Mouse (Mus musculus) ES-Bruce4 (cell line): ENCODE data around the gene Tspan4. TPM values are rescaled to one million over a fixed set of nuclear protein-coding genes. Genes with fewer than 3 reads are reported as not detected.

ENCODE experiments used
- H3K27ac ChIP-seq: 2 replicates; pipeline ENCODE4 v1.5.1; 2012; ENCODE audit warnings: low read length, inconsistent platforms; ENCODE audit not compliant: insufficient read depth
- H3K27me3 ChIP-seq: 2 replicates; pipeline ENCODE4 v1.6.1; 2012; ENCODE audit warnings: mild to moderate bottlenecking, low read length, inconsistent platforms; ENCODE audit not compliant: control insufficient read depth, poor library complexity, insufficient read depth, severe bottlenecking
- H3K36me3 ChIP-seq: 2 replicates; pipeline ENCODE4 v1.6.1; 2012; ENCODE audit warnings: inconsistent platforms, mild to moderate bottlenecking, low read length, moderate library complexity; ENCODE audit not compliant: control insufficient read depth, poor library complexity, insufficient read depth, severe bottlenecking
- H3K4me1 ChIP-seq: one replicate; pipeline ENCODE4 v1.8.1; 2011; ENCODE audit warnings: low read length; ENCODE audit not compliant: control insufficient read depth, insufficient read depth
- H3K4me3 ChIP-seq: 2 replicates; pipeline ENCODE4 v1.5.1; 2011; ENCODE audit warnings: low read depth, mild to moderate bottlenecking, low read length
- H3K9ac ChIP-seq: 2 replicates; pipeline ENCODE4 v1.6.1; 2012; ENCODE audit warnings: low read depth, mild to moderate bottlenecking, inconsistent platforms; ENCODE audit not compliant: poor library complexity, severe bottlenecking
- H3K9me3 ChIP-seq: replicated peaks from 2 replicates; pipeline ENCODE4 v1.6.1; 2012; ENCODE audit warnings: mild to moderate bottlenecking, low read length, inconsistent platforms; ENCODE audit not compliant: control insufficient read depth, poor library complexity, insufficient read depth, severe bottlenecking
- CTCF ChIP-seq: IDR thresholded peaks from one replicate; pipeline ENCODE4 v1.8.1; 2011; ENCODE audit warnings: low read depth, low read length
- EP300 ChIP-seq: IDR thresholded peaks from 2 replicates; pipeline ENCODE4 v1.6.1; 2011; ENCODE audit warnings: low read depth, low read length; ENCODE audit not compliant: insufficient read depth
- POLR2A ChIP-seq: IDR thresholded peaks from one replicate; pipeline ENCODE4 v1.8.1; 2011; ENCODE audit warnings: low read length; ENCODE audit not compliant: insufficient read depth
- polyA plus RNA-seq: library from polyadenylated mRNA; stranded (reverse); fragments of >200 nt; gene quantifications from 2 replicates; pipeline ENCODE4 v1.2.4, GENCODE M21; 2011; ENCODE audit warnings: low read depth; ENCODE audit not compliant: missing spikeins, insufficient read depth, insufficient read length

Gene Tspan4
- polyA plus RNA-seq, 1 experiment = 37.4 TPM

- H3K27ac ChIP-seq = peak within 1 kb of the TSS; percentile 68
- H3K9me3 ChIP-seq = no peaks in the 10 kb centered on the region
- no peaks in the 10 kb centered on the region for H3K27me3 ChIP-seq
- H3K4me1 ChIP-seq = peaks cover 5% of the 10 kb centered on the region
- TF ChIP-seq EP300 (no peak), POLR2A (peak; percentile 41), CTCF (no peak)
- H3K36me3 ChIP-seq = peaks cover 18% of the 10 kb centered on the region
- H3K9ac ChIP-seq = peak within 1 kb of the TSS; percentile 77
- H3K4me3 ChIP-seq = peak within 1 kb of the TSS; percentile 88
Measured at GRCm38 (mm10) chr7:141467230-141468030, 7.6 kb upstream of the Tspan4 start, which contains the start of gene Cd151. Gene Cd151 (plus strand): TSS chr7:141467392.

GRCm38 (mm10) chr7:141468164-141468521, 6.9 kb upstream of the Tspan4 start:
- TF ChIP-seq CTCF (no peak), POLR2A (no peak), EP300 (no peak)
- Histone ChIP-seq H3K9ac (peak overlapping the region; percentile 77), H3K27ac (peak overlapping the region; percentile 68), H3K27me3 (no peaks in the 10 kb centered on the region), H3K9me3 (no peaks in the 10 kb centered on the region), H3K4me3 (peak overlapping the region; percentile 88), H3K4me1 (peaks cover 5% of the 10 kb centered on the region), H3K36me3 (peaks cover 22% of the 10 kb centered on the region)

- H3K27me3 ChIP-seq = no peaks in the 10 kb centered on the region
- H3K27ac ChIP-seq = peak overlapping the region; percentile 68
- H3K4me1 ChIP-seq = peaks cover 5% of the 10 kb centered on the region
- peak overlapping the region; percentile 77 for H3K9ac ChIP-seq
- peak overlapping the region; percentile 88 for H3K4me3 ChIP-seq
- no peaks in the 10 kb centered on the region for H3K9me3 ChIP-seq
- peaks cover 22% of the 10 kb centered on the region for H3K36me3 ChIP-seq
- TF ChIP-seq EP300 = no peak
- TF ChIP-seq CTCF = peak; percentile 53
- TF ChIP-seq POLR2A = peak; percentile 47
Measured at GRCm38 (mm10) chr7:141468522-141469211, 6.4 kb upstream of the Tspan4 start.

GRCm38 (mm10) chr7:141469352-141469751, 5.7 kb upstream of the Tspan4 start:
- TF ChIP-seq CTCF (no peak), EP300 (no peak), POLR2A (no peak)
- Histone ChIP-seq H3K36me3 (peaks cover 22% of the 10 kb centered on the region), H3K9ac (peak overlapping the region; percentile 77), H3K4me1 (peaks cover 5% of the 10 kb centered on the region), H3K9me3 (no peaks in the 10 kb centered on the region), H3K27ac (peak overlapping the region; percentile 29), H3K27me3 (no peaks in the 10 kb centered on the region), H3K4me3 (peak overlapping the region; percentile 88)

- Histone ChIP-seq H3K9me3 (no peaks in the 10 kb centered on the region), H3K27me3 (no peaks in the 10 kb centered on the region), H3K27ac (no peak overlapping the region), H3K4me1 (peaks cover 5% of the 10 kb centered on the region), H3K9ac (no peak overlapping the region), H3K36me3 (peaks cover 22% of the 10 kb centered on the region), H3K4me3 (no peak overlapping the region)
- no peak for TF ChIP-seq CTCF
- no peak for TF ChIP-seq EP300
- no peak for TF ChIP-seq POLR2A
Measured at GRCm38 (mm10) chr7:141469901-141470636, 5.0 kb upstream of the Tspan4 start.
